Mouse (Mus musculus): ENCODE data around the gene Ipcef1.

DNA sequence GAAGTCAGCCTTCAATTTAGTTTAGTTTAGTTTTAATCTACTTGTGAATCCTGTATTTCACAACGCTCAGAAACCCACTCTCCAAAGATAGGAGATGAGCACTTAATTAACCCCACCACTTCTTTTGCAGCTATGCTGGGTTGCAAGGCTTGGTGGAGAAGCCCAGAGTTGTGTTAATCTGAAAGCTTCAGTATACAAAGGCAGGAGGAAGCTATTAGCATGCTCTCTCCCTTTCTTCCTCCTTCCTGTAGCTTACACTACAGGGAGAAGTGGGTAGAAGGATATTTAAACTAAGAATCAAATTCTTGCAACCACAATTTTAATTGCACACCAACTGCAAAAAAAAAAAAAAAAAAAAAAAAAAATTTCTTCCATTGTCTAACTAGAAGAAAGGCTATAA is 136.3 kb downstream of the Ipcef1 start:
- no peak for TF ChIP-seq CTCF (conservative IDR thresholded peaks at IDR 0.05; ENCODE audit: low read length)
- no peak for TF ChIP-seq NANOG (IDR thresholded peaks at IDR 0.05; ENCODE audit: borderline replicate concordance, low read length)
- no peak for TF ChIP-seq POU5F1 (IDR thresholded peaks at IDR 0.05; ENCODE audit: borderline replicate concordance, low read length)

All from E14TG2a.4 (cell line).